Mouse (Mus musculus): ENCODE measurements around the gene Nanos2. TPM values are rescaled to one million over a fixed set of nuclear protein-coding genes. Genes with fewer than 3 reads are reported as not detected.

Gene Nanos2
- polyA plus RNA-seq, 1 experiment from 2014 or later: 0.80 TPM

DNA sequence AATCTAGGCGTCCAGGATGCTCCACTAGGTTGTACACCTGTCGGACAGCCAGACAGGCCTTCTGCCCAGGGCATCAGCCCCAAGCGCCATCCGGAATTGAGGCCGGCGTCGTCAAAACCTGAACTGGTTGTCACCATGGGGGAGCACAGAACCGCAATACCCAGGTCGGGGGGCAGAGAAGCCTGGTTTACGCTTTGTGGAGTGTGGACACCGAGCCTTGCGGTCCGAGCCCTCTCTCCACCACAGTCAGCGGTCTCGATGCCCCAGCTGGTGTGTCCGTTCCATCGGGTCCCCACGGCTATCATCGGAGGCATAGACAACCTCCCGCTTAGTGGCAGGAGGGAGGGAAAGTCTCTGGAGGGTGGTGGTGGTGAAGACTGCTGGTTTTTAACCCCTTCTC, 24.4 kb upstream of the Nanos2 start:
- H3K4me1 ChIP-seq: peaks cover 47% of the 10 kb centered on the region
- 4% methylated on average over 19 of the region's 20 CpGs for WGBS
- H3K36me3 ChIP-seq (replicated peaks): no peaks in the 10 kb centered on the region
- H3K27me3 ChIP-seq (replicated peaks): no peaks in the 10 kb centered on the region
- 0 out of 2 replicates have a peak, but pooled peaks have one; percentile 5 for ATAC-seq (replicated peaks)
- H3K9ac ChIP-seq: peak overlapping the region; percentile 13
- H3K27ac ChIP-seq: no peak overlapping the region
- H3K4me3 ChIP-seq: peak overlapping the region; percentile 18
- no peaks in the 10 kb centered on the region for H3K9me3 ChIP-seq
- peak overlapping the region; percentile 46 for H3K4me2 ChIP-seq

DNA sequence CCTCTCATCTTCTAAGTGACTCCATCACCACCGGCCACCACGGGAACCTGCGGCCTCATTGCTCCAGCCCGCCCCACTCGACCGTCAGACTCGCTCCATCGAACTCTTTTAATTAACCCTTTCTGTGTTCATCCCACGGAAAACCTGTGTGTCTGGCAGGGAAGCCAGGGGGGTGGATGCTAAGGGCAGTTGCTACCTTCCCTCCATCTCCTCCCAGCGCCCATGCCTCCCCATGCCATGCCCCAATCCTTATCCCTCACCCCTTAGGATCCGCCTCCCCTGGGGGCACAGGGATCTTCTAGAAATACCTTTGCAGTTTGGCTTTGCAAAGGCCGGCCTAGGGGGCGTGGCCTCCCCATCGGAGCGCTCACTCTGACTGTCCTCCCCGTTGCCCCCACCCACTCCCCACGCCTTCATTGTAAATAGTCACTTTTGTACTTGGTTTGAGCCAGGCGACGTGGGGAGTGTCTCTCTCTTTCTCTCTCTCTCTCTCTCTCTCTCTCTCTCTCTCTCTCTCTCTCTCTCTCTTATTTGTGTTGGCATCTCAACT, 23.8 kb upstream of the Nanos2 start:
- no peaks in the 10 kb centered on the region for H3K27me3 ChIP-seq (replicated peaks)
- no peaks in the 10 kb centered on the region for H3K36me3 ChIP-seq (replicated peaks)
- H3K4me3 ChIP-seq: no peak overlapping the region
- ATAC-seq (replicated peaks): no peak
- H3K4me1 ChIP-seq: peaks cover 41% of the 10 kb centered on the region
- no peak overlapping the region for H3K9ac ChIP-seq
- WGBS: 4% methylated on average over 19 of the region's 19 CpGs
- no peaks in the 10 kb centered on the region for H3K9me3 ChIP-seq
- H3K27ac ChIP-seq: no peak overlapping the region
- peak overlapping the region; percentile 46 for H3K4me2 ChIP-seq

DNA sequence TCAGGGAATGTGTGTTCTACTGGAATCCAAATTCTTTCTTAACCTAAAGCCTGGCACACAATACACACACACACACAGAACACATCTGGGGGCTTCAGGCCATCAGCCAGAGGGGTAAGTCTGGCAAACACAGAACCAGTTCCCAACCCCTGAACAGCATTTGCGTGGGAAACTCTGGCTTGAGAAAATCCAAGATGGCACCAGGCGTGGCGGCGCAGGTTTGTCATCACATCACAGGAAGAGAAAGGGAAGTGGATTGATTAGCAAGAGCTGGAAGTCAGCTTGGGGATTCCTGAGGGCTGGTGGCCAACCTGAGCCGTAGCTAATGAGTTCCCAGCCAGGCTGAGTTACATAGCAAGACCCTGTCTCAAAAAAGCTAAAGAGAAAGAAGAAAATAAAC, 21.9 kb upstream of the Nanos2 start:
- Histone ChIP-seq H3K27me3 (replicated peaks) (no peaks in the 10 kb centered on the region), H3K9ac (no peak overlapping the region), H3K4me3 (no peak overlapping the region), H3K4me2 (no peak overlapping the region), H3K27ac (no peak overlapping the region), H3K4me1 (peaks cover 38% of the 10 kb centered on the region), H3K36me3 (replicated peaks) (no peaks in the 10 kb centered on the region), H3K9me3 (no peaks in the 10 kb centered on the region)
- ATAC-seq (replicated peaks): no peak
- WGBS: 83% methylated on average over 5 of the region's 5 CpGs

DNA sequence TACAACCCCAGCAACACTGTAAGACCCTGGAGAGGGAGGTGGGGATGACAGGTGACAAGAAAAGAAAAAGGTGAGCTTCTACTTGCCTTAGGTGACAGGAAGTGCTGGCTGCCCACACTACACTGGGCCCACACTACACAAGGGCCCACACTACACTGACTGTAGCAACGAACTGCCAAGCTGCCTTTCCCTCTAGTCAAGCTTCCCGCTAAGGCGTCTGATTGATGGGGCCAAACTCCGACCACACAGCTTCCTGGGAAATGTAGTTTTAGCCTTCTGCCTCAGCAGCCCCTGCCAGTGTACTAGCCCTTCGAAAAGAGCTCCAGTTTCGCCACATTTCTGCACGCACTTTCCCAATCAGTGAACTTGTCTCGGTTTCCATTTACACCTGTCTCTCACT, 19.6 kb upstream of the Nanos2 start:
- Histone ChIP-seq H3K9me3 (no peaks in the 10 kb centered on the region), H3K27me3 (replicated peaks) (no peaks in the 10 kb centered on the region), H3K4me1 (peaks cover 16% of the 10 kb centered on the region), H3K27ac (no peak overlapping the region), H3K4me2 (no peak overlapping the region), H3K36me3 (replicated peaks) (no peaks in the 10 kb centered on the region), H3K9ac (no peak overlapping the region), H3K4me3 (no peak overlapping the region)
- 11% methylated on average over 8 of the region's 8 CpGs for WGBS
- ATAC-seq (replicated peaks): peak; percentile 51

DNA sequence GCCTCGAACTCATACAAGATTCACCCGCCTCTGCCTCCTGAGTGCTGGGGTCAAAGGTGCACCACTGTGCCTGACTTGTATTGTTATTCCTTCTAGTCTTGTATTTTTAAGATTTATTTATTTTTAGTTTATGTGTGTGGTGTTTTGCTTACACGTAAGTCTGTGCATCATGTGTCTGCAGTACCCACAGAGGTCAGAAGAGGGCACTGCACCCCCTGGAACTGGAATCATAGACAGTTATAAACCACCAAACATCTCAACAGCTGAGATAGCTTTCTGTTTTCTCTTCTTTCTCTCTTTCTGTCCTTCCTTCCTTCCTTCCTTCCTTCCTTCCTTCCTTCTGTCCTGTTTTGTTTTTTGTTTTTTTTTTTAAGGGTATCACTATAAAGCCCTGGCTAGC, 16.2 kb upstream of the Nanos2 start:
- 88% methylated on average over 3 of the region's 3 CpGs for WGBS
- H3K9me3 ChIP-seq: no peaks in the 10 kb centered on the region
- no peak overlapping the region for H3K4me3 ChIP-seq
- no peak overlapping the region for H3K4me2 ChIP-seq
- H3K27ac ChIP-seq: no peak overlapping the region
- no peaks in the 10 kb centered on the region for H3K27me3 ChIP-seq (replicated peaks)
- ATAC-seq (replicated peaks): no peak
- no peaks in the 10 kb centered on the region for H3K36me3 ChIP-seq (replicated peaks)
- H3K9ac ChIP-seq: no peak overlapping the region
- no peaks in the 10 kb centered on the region for H3K4me1 ChIP-seq

DNA sequence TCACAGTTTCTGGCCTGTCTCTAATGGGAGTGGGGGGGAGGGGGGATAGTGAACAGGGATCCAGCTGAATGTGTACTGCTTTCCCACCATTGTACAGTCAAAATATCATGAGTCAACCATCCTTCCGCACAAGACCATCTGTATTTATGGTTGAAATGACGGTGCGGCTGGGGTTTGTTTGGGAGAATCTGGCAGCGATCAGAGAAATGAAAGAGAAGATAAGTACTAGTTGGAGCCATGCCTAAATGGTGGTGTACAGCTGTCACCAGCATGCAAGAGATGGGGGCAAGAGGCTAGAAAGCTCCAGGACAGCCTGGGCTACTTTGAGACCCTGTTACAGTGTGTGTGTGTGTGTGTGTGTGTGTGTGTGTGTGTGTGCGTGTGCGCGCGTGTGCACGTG, 8.8 kb upstream of the Nanos2 start:
- no peaks in the 10 kb centered on the region for H3K27me3 ChIP-seq (replicated peaks)
- no peak overlapping the region for H3K9ac ChIP-seq
- no peak overlapping the region for H3K4me2 ChIP-seq
- H3K4me1 ChIP-seq: no peaks in the 10 kb centered on the region
- H3K9me3 ChIP-seq: no peaks in the 10 kb centered on the region
- no peak overlapping the region for H3K27ac ChIP-seq
- ATAC-seq (replicated peaks): no peak
- H3K36me3 ChIP-seq (replicated peaks): no peaks in the 10 kb centered on the region
- 86% methylated on average over 9 of the region's 9 CpGs for WGBS
- no peak overlapping the region for H3K4me3 ChIP-seq

DNA sequence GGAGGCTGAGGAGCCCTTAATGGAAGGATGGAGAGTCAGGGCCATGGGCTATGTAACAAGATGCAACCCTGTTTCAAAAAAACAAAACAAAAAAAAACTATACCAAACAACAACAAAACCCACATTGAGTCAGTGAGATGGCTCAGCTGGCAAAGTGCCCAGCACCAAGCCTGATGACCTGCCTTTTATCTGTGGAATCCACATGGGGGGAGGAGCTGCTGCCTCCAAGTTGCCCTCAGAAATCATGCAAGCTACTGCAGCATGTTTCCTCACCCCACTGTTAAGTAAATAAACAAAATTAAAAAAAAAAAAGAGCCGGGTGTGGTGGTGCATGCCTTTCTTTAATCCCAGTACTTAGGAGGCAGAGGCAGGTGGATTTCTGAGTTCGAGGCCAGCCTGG, 697 bp upstream of the Nanos2 start:
- H3K9ac ChIP-seq: no peak overlapping the region
- H3K27me3 ChIP-seq (replicated peaks): no peaks in the 10 kb centered on the region
- ATAC-seq (replicated peaks): no peak
- H3K4me3 ChIP-seq: no peak overlapping the region
- peaks cover 9% of the 10 kb centered on the region for H3K4me1 ChIP-seq
- no peaks in the 10 kb centered on the region for H3K36me3 ChIP-seq (replicated peaks)
- 84% methylated on average over 2 of the region's 2 CpGs for WGBS
- H3K27ac ChIP-seq: no peak overlapping the region
- H3K4me2 ChIP-seq: no peak overlapping the region
- H3K9me3 ChIP-seq: no peaks in the 10 kb centered on the region

DNA sequence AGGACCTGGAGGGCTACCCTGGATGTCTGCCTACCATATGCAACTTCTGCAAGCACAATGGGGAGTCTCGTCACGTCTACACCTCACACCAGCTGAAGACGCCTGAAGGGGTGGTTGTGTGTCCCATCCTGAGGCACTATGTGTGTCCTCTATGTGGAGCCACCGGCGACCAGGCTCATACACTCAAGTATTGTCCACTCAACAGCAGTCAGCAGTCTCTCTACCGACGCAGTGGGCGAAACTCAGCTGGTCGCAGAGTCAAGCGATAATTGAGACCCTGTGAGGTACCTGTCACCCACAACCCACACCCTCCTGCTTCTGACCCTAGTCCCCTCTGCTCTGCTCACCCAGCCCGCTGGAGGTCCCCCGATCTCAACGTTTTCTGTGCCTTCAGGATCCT, 547 bp downstream of the Nanos2 start:
- no peak overlapping the region for H3K9ac ChIP-seq
- H3K9me3 ChIP-seq: no peaks in the 10 kb centered on the region
- peaks cover 20% of the 10 kb centered on the region for H3K4me1 ChIP-seq
- no peak for ATAC-seq (replicated peaks)
- no peaks in the 10 kb centered on the region for H3K36me3 ChIP-seq (replicated peaks)
- no peak overlapping the region for H3K27ac ChIP-seq
- 79% methylated on average over 13 of the region's 13 CpGs for WGBS
- no peak overlapping the region for H3K4me2 ChIP-seq
- H3K27me3 ChIP-seq (replicated peaks): no peaks in the 10 kb centered on the region
- H3K4me3 ChIP-seq: no peak overlapping the region

DNA sequence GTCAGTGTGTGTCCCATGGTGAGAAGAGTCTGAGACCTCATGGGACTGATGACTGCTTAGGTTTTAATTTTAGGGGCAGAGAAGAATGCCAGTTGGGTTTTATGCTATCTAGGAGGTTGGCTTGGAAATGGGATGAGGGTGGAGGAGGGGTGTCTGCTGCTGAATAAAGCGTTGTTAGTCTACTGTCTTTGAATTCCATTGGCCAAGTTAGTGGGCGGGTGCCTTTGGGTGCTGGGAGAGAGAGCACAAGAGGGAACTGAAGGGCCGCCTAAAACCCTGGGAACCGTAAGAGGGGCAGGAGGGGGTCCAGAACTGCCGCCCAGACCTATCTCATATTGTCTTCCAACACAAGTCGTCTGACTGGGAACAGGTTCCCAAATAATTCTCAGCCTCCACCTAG, 1.6 kb downstream of the Nanos2 start:
- 78% methylated on average over 6 of the region's 6 CpGs for WGBS
- H3K27ac ChIP-seq: no peak overlapping the region

DNA sequence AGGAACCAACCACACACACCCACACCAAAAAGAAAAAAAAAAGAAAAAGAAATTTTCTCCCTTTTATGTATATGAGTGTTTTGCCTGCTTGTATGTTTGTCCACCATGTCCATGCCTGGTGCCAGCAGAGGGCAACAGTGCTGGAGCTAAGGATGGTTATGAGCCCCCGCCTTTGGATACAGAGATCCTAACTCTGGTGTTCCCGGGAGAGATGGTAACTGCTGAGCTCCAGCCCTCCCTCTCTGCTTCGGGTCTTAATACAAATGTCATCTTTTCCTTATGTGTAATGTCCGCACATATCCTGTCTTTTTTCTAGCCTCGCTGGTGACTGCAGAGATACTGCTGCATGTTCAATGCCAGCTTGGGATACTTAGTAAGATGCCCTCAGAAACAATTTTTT, 2.8 kb downstream of the Nanos2 start:
- H3K27ac ChIP-seq: peak overlapping the region; percentile 87
- peak overlapping the region; percentile 91 for H3K4me2 ChIP-seq
- 5% methylated on average over 5 of the region's 5 CpGs for WGBS
- H3K4me3 ChIP-seq: peak overlapping the region; percentile 61
- H3K9ac ChIP-seq: peak overlapping the region; percentile 21
- no peaks in the 10 kb centered on the region for H3K36me3 ChIP-seq (replicated peaks)
- H3K27me3 ChIP-seq (replicated peaks): no peaks in the 10 kb centered on the region
- H3K9me3 ChIP-seq: no peaks in the 10 kb centered on the region
- peaks cover 42% of the 10 kb centered on the region for H3K4me1 ChIP-seq
- peak; percentile 24; the same call in 1 of the 2 replicates for ATAC-seq (replicated peaks)

More for the DNA sequence above, 1.6 kb downstream of the Nanos2 start:
- H3K36me3 ChIP-seq (replicated peaks): no peaks in the 10 kb centered on the region
- H3K27me3 ChIP-seq (replicated peaks): no peaks in the 10 kb centered on the region
- no peak for ATAC-seq (replicated peaks)
- no peak overlapping the region for H3K9ac ChIP-seq
- no peak overlapping the region for H3K4me2 ChIP-seq
- no peak overlapping the region for H3K4me3 ChIP-seq
- peaks cover 31% of the 10 kb centered on the region for H3K4me1 ChIP-seq
- no peaks in the 10 kb centered on the region for H3K9me3 ChIP-seq

DNA sequence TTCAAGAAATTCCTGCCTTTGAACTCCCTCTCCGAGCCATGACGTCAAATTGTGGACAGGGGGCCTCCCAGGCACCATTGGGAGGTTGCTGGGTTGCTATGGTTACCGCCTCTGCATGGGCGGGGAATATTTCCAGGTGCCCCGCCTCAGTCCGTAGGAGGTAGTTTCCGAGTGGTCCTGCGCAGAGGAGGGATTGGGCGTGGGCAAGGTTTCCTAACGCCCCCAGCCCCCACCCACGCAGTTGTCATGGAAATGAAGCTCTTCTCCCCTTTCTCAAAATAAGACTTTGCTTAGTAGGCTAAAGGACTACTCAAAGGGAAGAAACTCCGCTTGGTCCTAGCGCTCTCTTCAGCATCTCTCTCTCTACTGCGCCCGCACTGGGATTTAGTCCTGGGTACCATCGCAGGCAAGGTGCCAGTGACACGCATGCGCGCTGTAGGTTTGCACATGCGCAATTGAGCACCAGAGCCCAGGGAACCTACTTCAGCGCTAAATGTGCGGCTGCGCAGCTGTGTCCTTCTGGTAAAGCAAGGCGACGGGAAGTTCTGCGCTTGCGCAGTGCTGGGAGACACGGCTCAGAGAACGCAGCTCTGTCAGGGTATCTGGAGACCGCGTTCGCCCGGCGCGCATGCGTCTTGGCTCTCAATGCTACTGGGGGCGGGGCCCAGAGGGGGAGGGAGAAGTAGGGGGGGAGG, 3.5 kb downstream of the Nanos2 start, which contains the start of gene Mypop:
Gene Mypop (plus strand): TSS at position 645 of the 695 bp plus-strand sequence.
- WGBS: under 1% methylated on average over 37 of the region's 37 CpGs
- Histone ChIP-seq H3K4me1 (peaks cover 46% of the 10 kb centered on the region), H3K4me3 (peak within 1 kb of the TSS; percentile 61), H3K4me2 (peak within 1 kb of the TSS; percentile 91), H3K27me3 (replicated peaks) (no peaks in the 10 kb centered on the region), H3K36me3 (replicated peaks) (no peaks in the 10 kb centered on the region), H3K27ac (peak within 1 kb of the TSS; percentile 87), H3K9ac (peak within 1 kb of the TSS; percentile 73), H3K9me3 (no peaks in the 10 kb centered on the region)
- ATAC-seq (replicated peaks): peak; percentile 93

DNA sequence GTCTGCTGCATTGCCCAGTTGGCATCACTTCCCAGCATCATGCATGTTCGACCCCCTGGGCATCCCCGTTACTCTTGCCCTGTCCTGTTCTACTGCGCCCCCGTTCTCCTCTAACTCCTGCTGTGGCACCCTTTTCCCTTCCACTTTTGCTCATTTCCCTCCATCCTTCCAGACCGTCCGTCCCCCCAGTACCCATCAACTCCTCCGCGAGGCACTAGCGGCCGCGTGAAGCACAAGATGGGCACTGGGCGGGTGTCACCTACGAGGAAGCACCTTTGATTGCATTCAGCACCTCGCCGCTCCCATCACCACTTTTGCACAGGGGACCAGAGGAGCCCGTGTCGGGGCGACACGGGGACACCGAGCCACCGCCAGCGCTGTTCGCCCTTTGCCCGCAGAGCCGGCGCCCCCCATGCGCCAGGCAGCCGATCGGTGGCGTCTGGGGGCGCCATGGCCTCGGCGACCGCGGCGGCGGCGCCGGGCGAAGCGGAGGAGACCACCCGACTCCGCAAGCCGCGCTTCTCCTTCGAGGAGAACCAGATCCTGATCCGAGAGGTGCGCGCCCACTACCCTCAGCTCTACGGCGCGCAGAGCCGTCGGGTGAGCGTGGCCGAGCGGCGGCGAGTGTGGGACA, 4.6 kb downstream of the Nanos2 start:
- H3K27me3 ChIP-seq (replicated peaks): no peaks in the 10 kb centered on the region
- peak overlapping the region; percentile 73 for H3K9ac ChIP-seq
- peak; percentile 25; the same call in 1 of the 2 replicates for ATAC-seq (replicated peaks)
- H3K4me1 ChIP-seq: peaks cover 46% of the 10 kb centered on the region
- H3K9me3 ChIP-seq: no peaks in the 10 kb centered on the region
- H3K4me2 ChIP-seq: peak overlapping the region; percentile 91
- H3K27ac ChIP-seq: peak overlapping the region; percentile 87
- H3K36me3 ChIP-seq (replicated peaks): no peaks in the 10 kb centered on the region
- peak overlapping the region; percentile 61 for H3K4me3 ChIP-seq
- WGBS: under 1% methylated on average over 59 of the region's 59 CpGs
